Mouse (Mus musculus) brain, embryonic 14.5 days (tissue): ENCODE measurements around the gene Itpripl2.

Experiments
- CTCF ChIP-seq: fragments of 200-500 bp; IDR thresholded peaks from 2 replicates; pipeline ENCODE4 v1.5.1; 2012; ENCODE audit warnings: inconsistent platforms, mild to moderate bottlenecking, moderate library complexity, borderline replicate concordance; ENCODE audit not compliant: insufficient read depth, insufficient read length; ENCODE audit errors: extremely low read depth
- POLR2A ChIP-seq: fragments of 200-500 bp; IDR thresholded peaks from 2 replicates; pipeline ENCODE4 v1.6.1; 2012; ENCODE audit warnings: mild to moderate bottlenecking, inconsistent platforms, borderline replicate concordance; ENCODE audit not compliant: poor library complexity, insufficient read depth, insufficient read length, severe bottlenecking; ENCODE audit errors: extremely low read depth

DNA sequence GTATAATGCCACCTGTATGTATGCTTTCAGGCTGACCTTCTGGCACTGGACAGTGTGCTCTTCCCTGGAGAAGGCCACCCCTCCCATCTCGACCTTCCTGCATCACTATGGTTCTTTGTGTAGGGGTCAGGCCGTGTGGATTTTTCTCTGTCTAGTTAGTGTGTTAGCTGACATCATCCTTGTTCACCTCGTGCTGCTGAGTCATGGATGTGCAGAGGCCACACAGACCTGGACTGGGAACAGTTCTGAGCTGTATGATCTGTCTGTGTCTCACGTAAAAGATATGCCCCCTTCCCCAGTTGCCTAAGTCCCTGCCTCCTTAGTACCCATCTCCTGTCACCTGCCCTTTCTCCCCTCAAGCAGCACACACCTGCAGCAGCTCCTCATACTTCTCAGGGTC is 35.2 kb upstream of the Itpripl2 start:
- TF ChIP-seq CTCF = no peak
- no peak for TF ChIP-seq POLR2A
